Mouse (Mus musculus): Measurements from ENCODE around the gene Abcb11. TPM values are rescaled to one million over a fixed set of nuclear protein-coding genes. Genes with fewer than 3 reads are reported as not detected.

Abcb11 gene
- polyA plus RNA-seq, 1 experiment from 2014 or later: not detected

DNA sequence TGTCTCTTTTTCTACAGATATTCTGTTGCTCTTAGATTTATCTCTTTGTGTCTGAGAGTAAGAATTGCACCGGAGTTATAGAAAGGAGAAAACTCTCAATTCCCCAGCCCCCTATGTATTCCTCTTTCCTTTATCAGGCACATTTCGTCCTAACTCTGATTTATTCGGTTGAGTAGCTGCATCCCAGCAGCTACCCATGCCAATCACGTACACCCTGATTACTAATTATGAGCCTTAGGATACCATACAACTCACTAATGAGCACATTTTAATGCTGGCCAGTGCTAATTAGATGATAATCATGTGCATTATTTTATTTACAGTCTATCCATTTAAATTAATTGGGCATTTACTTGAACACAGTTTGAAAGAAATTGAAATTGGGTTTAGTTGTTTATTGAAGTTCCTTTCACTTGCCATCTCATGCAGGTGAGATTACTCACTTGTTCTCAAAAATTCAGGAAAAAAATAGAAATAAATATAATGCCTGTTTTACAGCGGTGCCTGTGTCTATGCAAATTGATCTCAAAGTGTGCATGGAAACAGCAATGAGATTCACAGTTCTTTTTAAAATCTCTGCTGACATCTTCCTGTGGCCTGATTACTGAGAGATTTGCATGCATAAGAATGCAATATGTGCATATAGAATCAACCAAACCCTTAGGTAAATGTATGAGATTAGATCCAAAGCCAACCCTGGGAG lies 107.3 kb downstream of the Abcb11 start:
- H3K36me3 ChIP-seq (ENCODE audit: control insufficient read depth, insufficient read depth, low read length): no peaks in the 10 kb centered on the region
- no peak overlapping the region for H3K9ac ChIP-seq (replicated peaks; ENCODE audit: low read length)
- H3K27me3 ChIP-seq (ENCODE audit: control insufficient read depth, insufficient read depth, low read length): no peaks in the 10 kb centered on the region
- H3K4me1 ChIP-seq (ENCODE audit: control insufficient read depth, insufficient read depth, low read length): no peaks in the 10 kb centered on the region
- ATAC-seq (ENCODE audit: low FRiP score, low TSS enrichment) (0 out of 2 replicates have a peak, but pooled peaks have one; percentile 24), DNase-seq (peak; percentile 46)
- no peak overlapping the region for H3K27ac ChIP-seq (replicated peaks; ENCODE audit: low read depth, low read length)
- 53% methylated on average over 5 of the region's 5 CpGs for WGBS
- no peak overlapping the region for H3K4me2 ChIP-seq (ENCODE audit: low read length)
- no peaks in the 10 kb centered on the region for H3K9me3 ChIP-seq (ENCODE audit: control insufficient read depth, low read length)
- no peak overlapping the region for H3K4me3 ChIP-seq (replicated peaks; ENCODE audit: low read depth, low read length)

DNA sequence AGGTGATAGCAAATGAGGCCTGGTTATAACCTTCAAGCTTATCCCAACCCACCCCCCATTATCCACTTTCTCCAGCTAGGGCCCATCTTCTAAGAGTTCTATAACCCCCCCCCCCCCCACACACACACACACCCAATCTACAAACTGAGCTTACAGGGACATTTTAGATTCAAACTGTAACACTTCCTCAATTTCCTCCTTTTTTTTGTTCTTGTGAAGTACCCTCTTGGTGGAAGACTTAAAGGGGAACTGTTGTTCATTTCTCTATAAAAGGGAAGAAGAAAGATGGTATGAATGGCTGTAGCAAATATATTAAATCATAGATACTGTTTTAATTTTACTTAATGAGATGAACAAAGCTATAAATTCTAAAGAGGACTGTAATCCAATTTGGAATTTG lies 110.3 kb downstream of the Abcb11 start:
- Histone ChIP-seq H3K4me2 (ENCODE audit: low read length) (no peak overlapping the region), H3K9ac (replicated peaks; ENCODE audit: low read length) (no peak overlapping the region), H3K27me3 (ENCODE audit: control insufficient read depth, insufficient read depth, low read length) (no peaks in the 10 kb centered on the region), H3K4me3 (replicated peaks; ENCODE audit: low read depth, low read length) (no peak overlapping the region), H3K9me3 (ENCODE audit: control insufficient read depth, low read length) (no peaks in the 10 kb centered on the region), H3K36me3 (ENCODE audit: control insufficient read depth, insufficient read depth, low read length) (no peaks in the 10 kb centered on the region), H3K27ac (replicated peaks; ENCODE audit: low read depth, low read length) (no peak overlapping the region), H3K4me1 (ENCODE audit: control insufficient read depth, insufficient read depth, low read length) (no peaks in the 10 kb centered on the region)
- ATAC-seq (ENCODE audit: low FRiP score, low TSS enrichment): no peak
- DNase-seq: no peak

DNA sequence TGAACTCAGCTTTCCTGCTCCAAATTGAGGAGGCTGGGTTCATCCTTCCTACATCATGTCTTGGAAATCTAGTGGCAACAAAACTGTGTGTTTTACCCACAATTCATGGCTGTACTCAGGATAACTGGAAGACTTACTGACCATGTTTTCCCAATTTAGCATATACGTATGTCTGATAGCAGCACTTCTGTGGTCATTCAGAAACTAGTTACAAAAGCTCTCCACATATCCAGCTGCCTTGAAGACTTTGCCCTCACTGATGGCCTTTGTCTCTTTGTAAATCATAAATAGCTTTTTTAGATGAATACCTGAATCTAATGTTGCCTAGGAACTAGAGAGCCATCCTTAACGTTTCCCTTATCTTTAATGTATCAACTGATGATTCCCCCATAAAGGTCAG lies 112.3 kb downstream of the Abcb11 start:
- no peak overlapping the region for H3K4me2 ChIP-seq (ENCODE audit: low read length)
- no peaks in the 10 kb centered on the region for H3K9me3 ChIP-seq (ENCODE audit: control insufficient read depth, low read length)
- H3K4me3 ChIP-seq (replicated peaks; ENCODE audit: low read depth, low read length): no peak overlapping the region
- no peak for DNase-seq
- whole genome bisulfite sequencing: 93% methylated on average over 2 of the region's 2 CpGs
- no peak for ATAC-seq (ENCODE audit: low FRiP score, low TSS enrichment)
- no peak overlapping the region for H3K27ac ChIP-seq (replicated peaks; ENCODE audit: low read depth, low read length)
- no peaks in the 10 kb centered on the region for H3K27me3 ChIP-seq (ENCODE audit: control insufficient read depth, insufficient read depth, low read length)
- no peaks in the 10 kb centered on the region for H3K4me1 ChIP-seq (ENCODE audit: control insufficient read depth, insufficient read depth, low read length)
- no peaks in the 10 kb centered on the region for H3K36me3 ChIP-seq (ENCODE audit: control insufficient read depth, insufficient read depth, low read length)
- H3K9ac ChIP-seq (replicated peaks; ENCODE audit: low read length): no peak overlapping the region

DNA sequence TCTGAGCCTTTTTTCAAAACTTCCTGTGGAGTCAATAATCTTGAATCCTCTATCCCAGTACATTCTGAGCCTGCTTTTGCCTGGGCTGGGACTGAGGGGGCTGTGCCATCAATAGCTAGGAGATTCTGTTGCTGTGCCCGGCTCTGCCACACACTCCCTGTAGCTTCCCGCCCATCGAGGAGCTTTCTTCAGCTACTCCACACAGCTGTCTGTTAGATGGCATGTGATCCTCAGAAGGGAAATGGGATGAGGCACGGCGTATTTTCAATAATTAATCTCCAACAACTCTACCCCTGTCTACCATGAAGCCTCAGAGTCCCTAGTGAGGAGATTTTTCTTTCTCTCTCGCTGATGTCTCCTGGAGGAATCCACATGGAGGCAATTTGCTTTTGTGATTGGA lies 113.8 kb downstream of the Abcb11 start:
- Histone ChIP-seq H3K9me3 (ENCODE audit: control insufficient read depth, low read length) (no peaks in the 10 kb centered on the region), H3K36me3 (ENCODE audit: control insufficient read depth, insufficient read depth, low read length) (no peaks in the 10 kb centered on the region), H3K4me2 (ENCODE audit: low read length) (no peak overlapping the region), H3K4me3 (replicated peaks; ENCODE audit: low read depth, low read length) (no peak overlapping the region), H3K4me1 (ENCODE audit: control insufficient read depth, insufficient read depth, low read length) (no peaks in the 10 kb centered on the region), H3K27ac (replicated peaks; ENCODE audit: low read depth, low read length) (peak overlapping the region; percentile 42; the same call in 1 of the 2 replicates), H3K9ac (replicated peaks; ENCODE audit: low read length) (no peak overlapping the region), H3K27me3 (ENCODE audit: control insufficient read depth, insufficient read depth, low read length) (no peaks in the 10 kb centered on the region)
- WGBS: 60% methylated on average over 6 of the region's 6 CpGs
- no peak for ATAC-seq (ENCODE audit: low FRiP score, low TSS enrichment)
- DNase-seq: peak; percentile 23

DNA sequence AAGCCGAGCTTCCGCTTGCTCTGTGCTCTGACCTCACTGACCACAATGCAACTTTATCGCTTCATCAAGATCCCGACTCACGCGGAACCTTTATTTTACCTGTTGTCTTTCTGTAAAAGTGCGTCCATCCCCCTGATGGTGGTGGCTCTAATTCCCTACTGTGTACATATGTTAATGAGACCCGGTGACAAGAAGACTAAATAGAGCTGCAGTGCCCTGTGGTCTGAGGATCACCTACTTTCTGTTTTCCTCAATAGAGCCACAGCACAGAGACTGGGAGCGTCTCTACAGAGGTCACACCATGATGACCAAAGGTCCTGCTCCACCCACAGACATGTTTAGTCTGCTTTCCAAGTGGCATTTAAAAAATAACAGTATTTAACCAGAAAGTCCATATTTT lies 115.5 kb downstream of the Abcb11 start:
- no peaks in the 10 kb centered on the region for H3K27me3 ChIP-seq (ENCODE audit: control insufficient read depth, insufficient read depth, low read length)
- no peaks in the 10 kb centered on the region for H3K4me1 ChIP-seq (ENCODE audit: control insufficient read depth, insufficient read depth, low read length)
- H3K4me2 ChIP-seq (ENCODE audit: low read length): no peak overlapping the region
- H3K4me3 ChIP-seq (replicated peaks; ENCODE audit: low read depth, low read length): no peak overlapping the region
- DNase-seq (no peak), ATAC-seq (ENCODE audit: low FRiP score, low TSS enrichment) (no peak)
- WGBS: 82% methylated on average over 9 of the region's 9 CpGs
- no peaks in the 10 kb centered on the region for H3K9me3 ChIP-seq (ENCODE audit: control insufficient read depth, low read length)
- H3K36me3 ChIP-seq (ENCODE audit: control insufficient read depth, insufficient read depth, low read length): no peaks in the 10 kb centered on the region
- no peak overlapping the region for H3K27ac ChIP-seq (replicated peaks; ENCODE audit: low read depth, low read length)
- no peak overlapping the region for H3K9ac ChIP-seq (replicated peaks; ENCODE audit: low read length)

DNA sequence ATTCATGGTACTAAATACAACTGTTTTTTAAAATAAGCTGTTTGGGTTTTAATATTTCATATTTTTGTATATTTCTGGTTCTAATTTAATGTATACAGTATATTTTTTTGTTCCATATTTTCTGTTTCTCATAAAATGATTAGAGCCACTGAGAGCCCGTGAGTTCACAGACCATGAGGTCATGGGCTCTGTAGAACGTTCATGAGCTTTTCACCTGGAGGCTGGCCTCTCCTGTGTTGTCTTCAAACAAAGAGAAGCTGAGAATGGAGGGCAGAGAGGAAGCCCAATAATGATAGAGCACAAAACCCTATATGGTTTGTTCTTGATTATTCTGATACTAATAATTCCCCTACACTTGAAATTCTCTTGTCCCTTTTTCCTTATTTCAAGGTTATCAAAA lies 117.7 kb downstream of the Abcb11 start:
- H3K4me1 ChIP-seq (ENCODE audit: control insufficient read depth, insufficient read depth, low read length): no peaks in the 10 kb centered on the region
- WGBS: 72% methylated on average over 2 of the region's 2 CpGs
- H3K4me3 ChIP-seq (replicated peaks; ENCODE audit: low read depth, low read length): no peak overlapping the region
- H3K4me2 ChIP-seq (ENCODE audit: low read length): no peak overlapping the region
- DNase-seq (no peak), ATAC-seq (ENCODE audit: low FRiP score, low TSS enrichment) (no peak)
- no peaks in the 10 kb centered on the region for H3K27me3 ChIP-seq (ENCODE audit: control insufficient read depth, insufficient read depth, low read length)
- no peaks in the 10 kb centered on the region for H3K9me3 ChIP-seq (ENCODE audit: control insufficient read depth, low read length)
- no peaks in the 10 kb centered on the region for H3K36me3 ChIP-seq (ENCODE audit: control insufficient read depth, insufficient read depth, low read length)
- H3K27ac ChIP-seq (replicated peaks; ENCODE audit: low read depth, low read length): no peak overlapping the region
- no peak overlapping the region for H3K9ac ChIP-seq (replicated peaks; ENCODE audit: low read length)

DNA sequence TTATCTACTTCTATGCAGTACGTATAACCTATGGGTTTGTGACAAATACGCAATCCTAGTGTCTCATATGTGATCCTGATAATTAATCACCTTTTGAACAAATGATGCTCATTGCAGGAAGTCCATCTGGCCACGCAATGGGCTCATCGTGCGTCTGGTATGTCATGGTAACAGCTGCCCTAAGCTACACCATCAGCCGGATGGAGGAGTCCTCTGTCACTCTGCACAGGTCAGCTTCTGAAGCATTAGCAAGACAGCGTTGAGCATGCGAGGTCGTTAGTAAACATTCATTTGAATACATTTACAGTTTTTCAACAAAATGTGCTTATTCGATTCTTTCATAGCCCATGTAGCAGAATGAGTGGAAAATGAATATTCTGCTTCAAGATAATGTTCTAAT lies 119.6 kb downstream of the Abcb11 start:
- ATAC-seq (ENCODE audit: low FRiP score, low TSS enrichment): no peak
- DNase-seq: no peak
- Histone ChIP-seq H3K4me3 (replicated peaks; ENCODE audit: low read depth, low read length) (no peak overlapping the region), H3K4me2 (ENCODE audit: low read length) (no peak overlapping the region), H3K9ac (replicated peaks; ENCODE audit: low read length) (no peak overlapping the region), H3K4me1 (ENCODE audit: control insufficient read depth, insufficient read depth, low read length) (no peaks in the 10 kb centered on the region), H3K27me3 (ENCODE audit: control insufficient read depth, insufficient read depth, low read length) (no peaks in the 10 kb centered on the region), H3K27ac (replicated peaks; ENCODE audit: low read depth, low read length) (no peak overlapping the region), H3K36me3 (ENCODE audit: control insufficient read depth, insufficient read depth, low read length) (no peaks in the 10 kb centered on the region), H3K9me3 (ENCODE audit: control insufficient read depth, low read length) (no peaks in the 10 kb centered on the region)
- WGBS: 80% methylated on average over 10 of the region's 10 CpGs

DNA sequence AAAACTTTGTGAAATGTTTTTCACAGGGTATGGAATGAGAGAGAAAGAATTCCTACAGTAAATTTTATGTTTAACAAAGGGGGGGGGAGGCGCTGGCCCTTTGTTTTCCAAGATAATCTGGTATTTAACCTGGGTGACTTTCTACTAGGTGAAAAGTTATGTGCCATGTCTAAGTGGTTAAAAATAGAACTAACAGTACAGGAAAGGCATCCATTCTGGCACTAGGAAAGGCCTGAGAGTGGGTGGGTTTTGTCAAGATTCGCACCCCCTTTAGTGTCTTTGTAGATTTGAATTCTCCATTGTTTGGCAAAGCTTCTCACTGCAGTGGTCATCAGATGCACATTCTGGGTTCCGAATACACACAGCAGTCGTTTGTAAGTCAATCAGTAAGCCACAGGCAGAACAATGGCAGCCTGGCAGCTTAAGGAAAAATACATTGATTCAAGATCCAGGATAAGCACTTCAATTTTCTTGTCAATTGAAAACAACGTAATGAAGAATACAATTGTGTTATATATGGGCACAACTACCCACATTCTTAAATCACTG lies 120.5 kb downstream of the Abcb11 start:
- no peaks in the 10 kb centered on the region for H3K36me3 ChIP-seq (ENCODE audit: control insufficient read depth, insufficient read depth, low read length)
- no peak overlapping the region for H3K27ac ChIP-seq (replicated peaks; ENCODE audit: low read depth, low read length)
- no peaks in the 10 kb centered on the region for H3K27me3 ChIP-seq (ENCODE audit: control insufficient read depth, insufficient read depth, low read length)
- no peak overlapping the region for H3K4me3 ChIP-seq (replicated peaks; ENCODE audit: low read depth, low read length)
- no peaks in the 10 kb centered on the region for H3K4me1 ChIP-seq (ENCODE audit: control insufficient read depth, insufficient read depth, low read length)
- no peak overlapping the region for H3K4me2 ChIP-seq (ENCODE audit: low read length)
- no peak overlapping the region for H3K9ac ChIP-seq (replicated peaks; ENCODE audit: low read length)
- no peaks in the 10 kb centered on the region for H3K9me3 ChIP-seq (ENCODE audit: control insufficient read depth, low read length)
- WGBS: 27% methylated on average over 5 of the region's 5 CpGs
- no peak for ATAC-seq (ENCODE audit: low FRiP score, low TSS enrichment)
- DNase-seq: no peak

DNA sequence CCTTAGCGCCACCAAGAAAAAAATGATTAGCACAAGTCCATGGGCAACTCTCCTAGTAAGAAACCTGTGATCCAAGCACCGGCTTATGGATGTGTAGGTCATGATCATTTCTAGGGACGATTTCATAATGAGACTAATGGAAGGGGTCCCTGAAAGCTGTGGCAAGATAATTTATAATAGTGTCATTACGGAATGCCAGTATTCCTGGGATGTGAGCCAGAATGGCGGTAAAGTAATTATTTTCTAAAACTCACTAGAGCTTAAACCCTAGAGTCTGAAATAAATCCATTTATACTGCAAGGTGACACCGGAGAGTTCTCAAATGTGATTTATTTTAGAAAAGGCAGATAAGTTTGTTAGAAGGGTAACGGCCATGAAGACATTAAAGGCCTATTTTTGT lies 127.2 kb downstream of the Abcb11 start:
- Histone ChIP-seq H3K27ac (replicated peaks; ENCODE audit: low read depth, low read length) (no peak overlapping the region), H3K27me3 (ENCODE audit: control insufficient read depth, insufficient read depth, low read length) (no peaks in the 10 kb centered on the region), H3K9me3 (ENCODE audit: control insufficient read depth, low read length) (no peaks in the 10 kb centered on the region), H3K36me3 (ENCODE audit: control insufficient read depth, insufficient read depth, low read length) (no peaks in the 10 kb centered on the region), H3K4me2 (ENCODE audit: low read length) (no peak overlapping the region), H3K9ac (replicated peaks; ENCODE audit: low read length) (no peak overlapping the region), H3K4me1 (ENCODE audit: control insufficient read depth, insufficient read depth, low read length) (no peaks in the 10 kb centered on the region), H3K4me3 (replicated peaks; ENCODE audit: low read depth, low read length) (no peak overlapping the region)
- DNase-seq (no peak), ATAC-seq (ENCODE audit: low FRiP score, low TSS enrichment) (no peak)
- 76% methylated on average over 7 of the region's 7 CpGs for WGBS
